Mouse (Mus musculus) heart, adult 2 months (tissue): ENCODE measurements at regions not wholly inside any gene's neighbourhood (a gene's known extent, or its start where the extent isn't known, plus 50 kb on each side); places are given as distances from the start of the nearest gene placed in this dataset.

Source experiments
- DNase-seq, 2 experiments: peaks; one replicate each; pipeline ENCODE4 v3.0.0; 2021
- H3K27ac ChIP-seq: fragments of 200-600 bp; 2 replicates; pipeline ENCODE4 v1.8.1; 2022
- H3K27me3 ChIP-seq: fragments of 200-500 bp; 2 replicates; pipeline ENCODE4 v1.6.1; 2012; ENCODE audit warnings: mild to moderate bottlenecking, low read length, inconsistent platforms, mixed read lengths; ENCODE audit not compliant: control insufficient read depth, insufficient read depth
- H3K36me3 ChIP-seq: fragments of 200-500 bp; 2 replicates; pipeline ENCODE4 v1.6.1; 2012; ENCODE audit warnings: low read length, inconsistent platforms; ENCODE audit not compliant: control insufficient read depth, insufficient read depth
- H3K4me1 ChIP-seq: fragments of 200-500 bp; 2 replicates; pipeline ENCODE4 v1.6.1; 2011; ENCODE audit warnings: low read length; ENCODE audit not compliant: control insufficient read depth, insufficient read depth
- H3K4me3 ChIP-seq: fragments of 200-600 bp; 2 replicates; pipeline ENCODE4 v1.8.1; 2022
- H3K79me2 ChIP-seq: fragments of 200-500 bp; replicated peaks from 2 replicates; pipeline ENCODE4 v1.6.1; 2012; ENCODE audit warnings: mild to moderate bottlenecking, inconsistent platforms, low read length, moderate library complexity, mixed read lengths; ENCODE audit not compliant: control insufficient read depth, insufficient read depth
- H3K9ac ChIP-seq: fragments of 200-500 bp; 2 replicates; pipeline ENCODE4 v1.6.1; 2012; ENCODE audit warnings: low read depth, mild to moderate bottlenecking, control low read depth, inconsistent platforms, low read length, mixed read lengths
- CTCF ChIP-seq: fragments of 200-600 bp; IDR thresholded peaks from 2 replicates; pipeline ENCODE4 v1.8.1; 2022; ENCODE audit warnings: antibody characterized with exemption, mild to moderate bottlenecking, moderate library complexity
- EP300 ChIP-seq: fragments of 200-500 bp; IDR thresholded peaks from 2 replicates; pipeline ENCODE4 v1.6.1; 2011; ENCODE audit warnings: low read depth, low read length, control low read depth; ENCODE audit not compliant: insufficient read depth
- POLR2A ChIP-seq: fragments of 200-500 bp; IDR thresholded peaks from 2 replicates; pipeline ENCODE4 v1.6.1; 2011; ENCODE audit warnings: mild to moderate bottlenecking, low read depth, low read length, control low read depth; ENCODE audit not compliant: insufficient read depth
- WGBS: fragments of 180-500 bp; shearing (Covaris S2); methylation state at CpG from one replicate; pipeline ENCODE4 v1.1.7; 2018; 5-methylcytosine and 5-hydroxymethylcytosine counted together
- intact Hi-C: fragments of 180-260 bp; cut with DNase I; formaldehyde crosslinking; loops from one replicate; pipeline ENCODE4 v1.15.1; 2025

DNA sequence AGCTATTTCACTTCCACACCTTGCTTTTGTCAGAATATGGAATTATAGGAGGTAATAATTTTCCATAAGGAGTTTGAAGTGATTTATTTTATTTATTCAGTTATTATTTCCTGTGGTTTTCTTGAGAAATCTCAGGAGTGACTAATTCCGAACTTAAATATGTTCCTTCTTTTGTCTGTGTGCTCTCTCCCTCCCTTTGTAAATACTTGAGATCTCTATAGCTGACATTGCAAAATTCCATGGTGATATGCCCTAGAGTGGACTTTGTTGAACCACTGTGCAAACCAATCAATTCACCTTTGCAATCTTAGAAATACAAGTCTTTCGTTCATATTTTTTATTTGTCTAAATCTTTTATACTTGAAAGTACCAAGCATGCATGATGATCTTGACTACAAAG is 478.8 kb upstream of the Gm9747 start:
- no peak for DNase-seq
- 71% methylated on average over 2 of the region's 2 CpGs for whole genome bisulfite sequencing
- Histone ChIP-seq H3K9ac (no peak overlapping the region), H3K4me3 (no peak overlapping the region), H3K4me1 (no peaks in the 10 kb centered on the region), H3K79me2 (no peaks in the 10 kb centered on the region), H3K27ac (no peak overlapping the region), H3K36me3 (no peaks in the 10 kb centered on the region), H3K27me3 (no peaks in the 10 kb centered on the region)
- TF ChIP-seq POLR2A (no peak), CTCF (no peak), EP300 (no peak)
- intact Hi-C loops: no loop called here

DNA sequence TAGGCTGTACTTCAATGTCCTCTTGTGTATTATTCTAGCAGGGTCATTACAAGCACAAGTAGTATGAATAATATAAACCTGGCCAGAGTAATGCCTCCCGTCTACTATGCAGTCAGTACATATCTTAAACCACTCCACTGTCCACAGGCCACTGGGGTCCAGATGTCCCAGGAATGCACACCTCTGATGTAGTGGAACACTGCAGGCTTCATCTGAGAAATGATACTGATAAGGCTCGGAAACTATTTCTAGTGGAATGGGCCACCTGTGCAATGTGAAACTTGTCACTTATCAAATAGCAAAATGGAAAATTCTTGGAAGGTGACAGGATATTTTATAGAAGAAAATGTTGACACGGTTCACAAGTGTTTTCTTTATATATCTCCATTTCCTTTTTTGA is 477.6 kb upstream of the Gm9747 start:
- TF ChIP-seq POLR2A: no peak
- TF ChIP-seq EP300: 0 out of 2 replicates have a peak, but pooled peaks have one; percentile 18
- TF ChIP-seq CTCF: no peak
- Histone ChIP-seq H3K4me1 (no peaks in the 10 kb centered on the region), H3K36me3 (no peaks in the 10 kb centered on the region), H3K27ac (peak overlapping the region; percentile 28; the same call in 1 of the 2 replicates), H3K79me2 (no peaks in the 10 kb centered on the region), H3K4me3 (no peak overlapping the region), H3K9ac (no peak overlapping the region), H3K27me3 (no peaks in the 10 kb centered on the region)
- intact Hi-C loops: loop anchor here (5.0 kb wide), 1 partner anchor 532 kb away; no protein-coding TSS in a partner anchor
- WGBS: 24% methylated on average over 3 of the region's 3 CpGs
- no peak for DNase-seq

DNA sequence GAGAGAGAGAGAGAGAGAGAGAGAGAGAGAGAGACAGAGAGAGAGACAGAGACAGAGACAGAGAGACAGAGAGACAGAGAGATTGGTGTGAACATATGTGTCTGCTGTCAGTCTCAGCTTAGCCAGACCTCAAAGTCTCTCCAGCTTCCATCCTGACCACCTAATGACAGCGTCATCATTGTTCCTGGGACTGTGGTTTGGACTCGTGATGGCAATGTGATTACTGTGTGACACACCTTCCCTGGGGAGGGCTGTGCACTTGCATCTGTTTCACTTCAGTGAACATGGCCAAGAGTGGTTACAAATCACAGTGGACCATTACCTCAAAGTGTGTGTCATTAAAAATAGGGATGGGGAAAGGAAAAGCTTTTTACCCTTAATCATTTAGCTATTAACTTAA is 477.2 kb upstream of the Gm9747 start:
- intact Hi-C loops: loop anchor here (5.0 kb wide), 1 partner anchor 532 kb away; no protein-coding TSS in a partner anchor
- H3K4me3 ChIP-seq: no peak overlapping the region
- peak overlapping the region; percentile 33 for H3K27ac ChIP-seq

DNA sequence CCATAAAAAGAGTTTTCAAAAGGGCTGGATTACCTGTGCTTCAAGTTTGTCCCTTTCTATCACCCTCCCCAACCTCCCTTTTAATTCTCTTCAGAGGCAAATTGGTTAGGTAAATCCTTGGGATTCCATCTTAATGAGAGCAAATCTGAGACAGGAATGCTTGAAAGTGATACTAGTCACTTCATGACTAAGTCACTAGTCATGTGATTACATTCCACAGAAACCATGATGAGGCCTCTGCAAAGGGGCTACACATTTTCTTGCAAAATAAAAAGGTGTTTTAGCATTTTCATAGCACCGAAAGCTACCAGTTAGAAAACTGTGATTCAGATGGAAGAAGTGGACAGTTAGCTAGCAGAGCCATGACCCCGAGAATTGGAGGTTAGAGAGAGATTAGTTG is 473.0 kb upstream of the Gm9747 start:
- no peaks in the 10 kb centered on the region for H3K36me3 ChIP-seq
- no peaks in the 10 kb centered on the region for H3K79me2 ChIP-seq
- H3K9ac ChIP-seq: no peak overlapping the region
- no peaks in the 10 kb centered on the region for H3K27me3 ChIP-seq
- intact Hi-C loops: loop anchor here (5.0 kb wide), 1 partner anchor 527 kb away; no protein-coding TSS in a partner anchor
- H3K4me1 ChIP-seq: no peaks in the 10 kb centered on the region
- TF ChIP-seq POLR2A (no peak), EP300 (no peak), CTCF (no peak)
- WGBS: 70% methylated on average over 2 of the region's 2 CpGs
- no peak overlapping the region for H3K4me3 ChIP-seq
- no peak for DNase-seq
- H3K27ac ChIP-seq: no peak overlapping the region

More for the DNA sequence above, 477.2 kb upstream of the Gm9747 start:
- TF ChIP-seq EP300 (no peak), CTCF (no peak), POLR2A (no peak)
- H3K4me1 ChIP-seq: no peaks in the 10 kb centered on the region
- H3K27me3 ChIP-seq: no peaks in the 10 kb centered on the region
- no peaks in the 10 kb centered on the region for H3K79me2 ChIP-seq
- 41% methylated on average over 2 of the region's 2 CpGs for WGBS
- DNase-seq: peak in 1 of 2 experiments; percentile 25
- H3K36me3 ChIP-seq: no peaks in the 10 kb centered on the region
- no peak overlapping the region for H3K9ac ChIP-seq

DNA sequence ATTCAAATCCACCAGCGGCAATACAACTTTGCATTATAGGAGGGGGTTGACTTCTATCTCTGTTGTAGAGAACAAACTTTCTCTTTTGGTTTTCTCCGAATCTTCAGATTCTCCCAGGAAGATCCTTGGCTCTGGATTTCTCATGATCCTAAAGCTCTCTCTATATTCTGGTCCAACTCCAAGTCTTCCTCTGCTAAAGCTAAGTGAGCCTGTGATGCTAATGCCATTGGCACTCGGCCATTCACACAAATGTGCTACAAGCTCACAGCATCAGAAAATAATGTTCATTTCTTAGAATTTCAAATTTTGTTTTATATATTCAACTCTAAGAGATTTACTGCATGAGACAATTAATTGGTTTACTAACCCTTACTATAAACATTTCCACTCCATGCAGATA is 461.2 kb upstream of the Gm9747 start:
- no peak overlapping the region for H3K4me3 ChIP-seq
- no peak for DNase-seq
- no peak overlapping the region for H3K9ac ChIP-seq
- H3K79me2 ChIP-seq: no peaks in the 10 kb centered on the region
- no peaks in the 10 kb centered on the region for H3K27me3 ChIP-seq
- H3K36me3 ChIP-seq: no peaks in the 10 kb centered on the region
- WGBS: 80% methylated on average over 3 of the region's 3 CpGs
- H3K4me1 ChIP-seq: no peaks in the 10 kb centered on the region
- intact Hi-C loops: no loop called here
- H3K27ac ChIP-seq: no peak overlapping the region
- TF ChIP-seq CTCF (no peak), EP300 (no peak), POLR2A (no peak)

DNA sequence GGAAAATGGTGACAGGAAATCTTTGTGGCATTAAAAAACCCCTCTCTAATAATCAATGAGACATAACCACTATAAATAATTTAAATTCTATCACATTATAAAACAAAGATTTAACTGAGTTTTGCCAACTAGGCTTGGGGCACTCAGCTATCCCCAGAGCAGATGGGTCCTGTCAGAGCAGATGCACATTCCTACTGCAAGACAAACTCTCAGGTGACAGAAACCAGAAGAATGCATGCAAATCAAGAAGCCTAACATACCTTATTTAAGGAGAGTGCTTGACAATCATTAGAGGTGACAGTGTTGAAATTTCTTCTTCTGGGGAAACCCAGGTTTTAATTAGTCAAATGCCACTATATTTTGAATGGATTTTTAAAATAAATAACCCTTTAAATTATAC is 452.3 kb upstream of the Gm9747 start:
- DNase-seq: no peak
- Histone ChIP-seq H3K36me3 (no peaks in the 10 kb centered on the region), H3K4me3 (no peak overlapping the region), H3K27ac (no peak overlapping the region), H3K79me2 (no peaks in the 10 kb centered on the region), H3K4me1 (no peaks in the 10 kb centered on the region), H3K9ac (no peak overlapping the region), H3K27me3 (no peaks in the 10 kb centered on the region)
- TF ChIP-seq EP300 (no peak), CTCF (no peak), POLR2A (no peak)
- intact Hi-C loops: no loop called here

DNA sequence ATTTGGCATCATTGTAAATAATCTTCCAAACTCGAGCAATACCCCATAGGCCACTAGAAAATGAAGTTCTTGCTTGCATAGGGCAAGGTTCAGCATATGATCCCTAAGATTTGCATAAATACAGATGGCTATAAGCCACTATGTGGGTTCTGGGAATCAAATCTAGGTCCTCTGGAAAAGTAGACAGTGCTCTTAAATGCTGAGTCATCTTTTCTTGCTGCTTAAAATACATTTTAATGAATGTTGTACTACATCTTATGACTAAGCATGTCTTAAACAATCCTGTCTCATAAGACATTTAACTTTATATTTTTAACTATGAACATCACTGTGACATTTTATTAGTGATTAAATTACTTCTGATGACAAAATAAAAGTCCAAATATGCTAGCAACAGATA is 448.6 kb upstream of the Gm9747 start:
- TF ChIP-seq CTCF: no peak
- no peak for TF ChIP-seq POLR2A
- no peak for TF ChIP-seq EP300
- Histone ChIP-seq H3K4me1 (no peaks in the 10 kb centered on the region), H3K36me3 (no peaks in the 10 kb centered on the region), H3K9ac (no peak overlapping the region), H3K27me3 (no peaks in the 10 kb centered on the region), H3K27ac (no peak overlapping the region), H3K79me2 (no peaks in the 10 kb centered on the region), H3K4me3 (no peak overlapping the region)
- WGBS: 44% methylated on average over 1 of the region's 1 CpGs
- intact Hi-C loops: no loop called here
- DNase-seq: no peak
